Mouse (Mus musculus): Measurements from ENCODE around the gene Lrrc8c.
A peak's percentile ranks its signal among the peaks of the same experiment; 100 is the strongest.

The Lrrc8c gene

DNA sequence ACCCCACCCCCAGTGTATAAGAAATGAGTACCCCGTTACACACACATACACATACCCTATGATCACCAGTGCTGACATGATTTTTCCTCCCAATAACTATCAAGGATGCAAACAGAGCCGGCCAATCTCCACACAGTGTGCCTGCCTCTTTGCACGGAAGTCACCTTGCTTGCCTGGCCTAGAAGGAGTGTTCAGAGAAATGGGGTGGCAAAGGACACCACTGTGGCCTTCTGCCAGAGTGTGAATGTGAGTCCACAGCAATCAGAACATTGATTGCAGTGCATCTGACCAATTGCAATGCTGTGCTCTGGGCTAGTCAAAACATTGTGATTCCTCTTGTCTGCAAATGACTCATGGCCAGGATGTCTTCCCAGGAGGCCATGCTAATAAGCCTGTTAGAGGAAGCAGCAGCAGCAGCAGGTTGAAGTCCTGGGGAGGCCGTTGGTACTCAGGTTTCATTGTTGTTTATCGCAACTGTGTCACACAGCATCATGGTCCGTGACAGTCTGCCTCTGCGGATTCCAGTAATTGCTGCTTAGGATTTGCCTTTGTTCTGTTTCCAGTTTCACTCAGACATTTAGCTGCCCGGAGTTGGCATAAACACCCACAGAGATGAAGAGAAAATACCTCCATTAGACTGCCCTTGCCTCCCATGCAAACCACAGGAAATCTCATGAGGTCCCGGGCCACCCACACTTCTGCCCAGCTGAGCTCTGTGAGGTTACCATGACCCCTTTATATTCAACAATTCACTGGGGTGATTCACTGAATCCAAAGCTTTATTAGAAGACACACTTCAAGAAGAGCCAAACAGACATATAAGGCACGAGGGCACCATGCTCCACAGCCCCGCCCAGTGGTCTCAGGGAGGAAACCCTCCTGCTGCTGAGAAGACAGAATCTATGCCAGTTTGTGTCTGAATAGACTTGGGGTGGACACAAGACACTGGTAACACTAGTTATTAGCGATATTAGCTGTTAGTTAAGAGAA lies 18.8 kb upstream of the Lrrc8c start:
- no peak for DNase-seq (ENCODE audit: low read depth in 1 of 2, low spot score in 2 of 2)

DNA sequence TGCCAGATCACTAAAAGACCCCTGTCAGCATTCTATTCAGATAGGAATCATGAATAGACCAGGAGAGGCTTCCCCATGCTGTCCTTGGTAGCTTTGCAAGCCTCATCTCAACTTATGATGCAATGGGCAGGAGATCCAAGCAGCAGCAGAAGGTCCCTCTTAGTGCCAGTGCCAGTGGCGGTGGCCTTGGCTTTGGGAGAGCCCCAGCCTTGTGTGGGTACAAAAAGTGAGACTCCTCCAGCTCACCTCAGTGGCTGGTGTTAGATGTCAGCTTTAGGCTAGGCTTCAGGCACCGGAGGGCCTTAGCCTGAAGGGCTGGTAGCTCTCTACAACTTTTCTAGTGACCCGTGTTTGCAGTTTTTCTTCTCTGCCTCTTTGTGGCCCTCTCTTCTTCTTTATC lies 18.1 kb upstream of the Lrrc8c start:
- DNase-seq (ENCODE audit: low read depth in 1 of 2, low spot score in 2 of 2): no peak

DNA sequence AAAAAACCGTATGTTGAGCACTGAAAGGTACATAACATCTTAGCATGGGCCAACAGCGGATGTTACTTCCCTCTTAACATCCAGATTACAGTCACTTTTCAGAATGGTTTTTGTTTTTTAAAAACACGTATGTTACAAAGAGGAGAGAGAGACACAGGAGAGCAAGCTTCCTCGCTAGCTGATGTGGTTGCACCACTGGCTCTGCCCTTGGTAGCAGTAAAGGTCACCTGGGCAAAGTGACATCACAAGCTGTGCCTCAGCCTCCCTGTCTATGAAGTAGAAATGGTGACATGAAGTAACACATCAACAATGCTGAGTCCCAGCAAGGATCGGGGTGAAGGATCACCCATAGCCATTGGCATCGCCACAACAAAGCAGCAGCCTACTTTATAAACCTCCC lies 10.4 kb upstream of the Lrrc8c start:
- DNase-seq (ENCODE audit: low read depth in 1 of 2, low spot score in 2 of 2): no peak

DNA sequence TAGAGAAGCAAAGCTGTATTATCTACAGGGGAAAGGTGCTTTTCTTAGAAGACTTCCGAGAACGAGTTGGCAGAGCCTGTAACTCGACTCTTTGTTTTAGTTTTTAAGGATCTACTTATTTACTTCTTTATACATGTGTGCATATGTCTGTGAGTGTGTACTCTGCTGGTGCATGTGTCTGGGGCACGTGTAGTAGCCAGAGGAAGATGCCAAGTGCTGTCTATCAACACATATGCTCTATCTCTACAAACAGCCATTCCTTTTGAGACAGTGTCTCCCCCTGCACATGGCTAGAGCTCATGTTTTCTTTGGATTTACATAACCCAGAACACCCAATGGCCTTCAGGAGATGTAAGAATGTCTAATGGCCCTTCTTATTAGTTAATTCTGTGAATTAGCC lies 6.9 kb upstream of the Lrrc8c start:
- no peak for DNase-seq (ENCODE audit: low read depth in 1 of 2, low spot score in 2 of 2)

DNA sequence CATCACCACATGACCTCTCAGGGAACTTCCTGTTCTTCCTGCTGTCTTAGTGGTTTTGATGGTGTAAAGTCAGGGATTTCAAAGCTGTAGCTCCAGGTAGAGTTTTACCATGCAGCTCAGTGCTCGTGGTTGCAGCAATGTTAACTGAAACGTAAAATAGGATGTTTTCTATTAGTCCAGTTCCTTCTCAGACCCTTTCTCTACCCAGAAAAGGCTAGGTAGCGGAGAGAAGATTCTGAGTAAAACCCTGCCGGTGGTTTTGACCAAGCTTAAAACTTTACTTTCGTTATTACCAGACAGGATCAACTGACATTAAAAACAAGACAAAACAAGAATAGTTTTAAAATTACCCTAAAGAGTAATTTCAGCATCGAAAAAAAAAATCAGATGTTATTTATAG lies 3.7 kb upstream of the Lrrc8c start:
- no peak for DNase-seq (ENCODE audit: low read depth in 1 of 2, low spot score in 2 of 2)

DNA sequence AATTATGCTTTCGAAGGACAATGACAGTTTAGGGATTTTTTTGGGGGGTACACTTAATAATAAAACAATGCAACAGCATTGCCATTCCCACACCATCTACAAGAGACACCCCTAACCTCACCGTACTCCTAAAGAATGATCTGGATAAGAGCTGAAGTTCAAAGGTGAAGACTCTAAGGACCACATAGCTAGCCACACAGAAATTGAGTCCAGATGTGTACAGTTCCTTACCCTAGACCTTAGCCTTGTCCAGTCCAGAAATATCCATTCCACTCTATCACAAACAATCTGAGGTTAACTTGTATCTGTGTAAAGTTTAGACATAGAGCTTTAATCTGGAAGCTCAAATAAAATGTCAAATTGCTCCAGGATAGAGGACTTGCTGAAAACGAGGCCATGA lies 2.9 kb upstream of the Lrrc8c start:
- no peak for DNase-seq (ENCODE audit: low read depth in 1 of 2, low spot score in 2 of 2)

DNA sequence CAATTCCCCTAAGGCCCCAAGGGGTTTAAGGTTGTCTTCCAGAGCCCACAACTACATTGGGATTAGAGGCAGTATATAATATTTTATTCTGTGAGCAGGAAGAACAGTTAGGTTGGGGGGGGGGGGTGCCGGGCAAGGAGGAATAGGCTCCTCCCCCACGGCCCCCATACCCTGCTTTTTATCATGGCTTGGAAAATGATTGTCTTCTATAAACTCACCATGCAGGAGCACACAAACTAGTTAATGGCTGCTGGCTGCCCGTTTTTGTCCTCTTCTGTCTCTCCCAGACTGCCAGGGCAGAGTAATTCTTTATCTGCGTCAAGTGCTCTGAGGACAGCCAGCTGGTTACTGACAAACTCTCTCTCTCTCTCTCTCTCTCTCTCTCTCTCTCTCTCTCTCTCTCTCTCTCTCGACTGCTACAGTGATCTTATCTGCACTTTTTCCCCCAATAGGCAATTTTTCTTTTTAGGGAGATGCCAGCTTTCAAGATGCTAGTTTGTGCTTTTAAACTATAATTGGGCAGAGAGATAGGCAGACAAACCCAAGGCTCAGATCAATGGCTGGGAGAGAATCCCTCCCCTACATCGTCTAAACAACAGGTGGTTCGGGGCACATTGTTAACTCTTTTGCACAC lies 1.1 kb upstream of the Lrrc8c start:
- DNase-seq (ENCODE audit: low read depth in 1 of 2, low spot score in 2 of 2): no peak

DNA sequence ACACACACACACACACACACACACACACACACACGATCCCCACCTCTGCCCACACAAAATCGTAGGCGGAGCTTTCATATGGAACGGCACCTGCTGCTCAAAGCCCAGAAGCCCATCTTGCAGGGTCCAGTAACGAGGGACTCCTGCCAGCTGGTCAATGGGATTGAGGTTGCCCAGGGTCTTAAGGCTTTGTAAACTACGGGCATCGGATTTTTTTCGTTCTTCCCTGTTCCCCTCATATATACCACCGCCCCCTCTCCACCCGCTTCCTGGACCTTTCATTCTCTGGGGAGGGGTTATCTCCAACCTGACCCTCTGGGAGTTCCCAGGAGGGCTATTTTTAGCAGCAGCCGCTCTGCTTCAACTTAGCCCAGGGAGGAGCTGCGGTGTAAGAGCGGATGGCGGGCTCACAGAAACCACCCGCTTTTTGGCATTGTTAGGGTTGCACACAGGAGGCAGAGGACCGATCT lies 527 bp upstream of the Lrrc8c start:
- DNase-seq (ENCODE audit: low read depth in 1 of 2, low spot score in 2 of 2): peak in 1 of 2 experiments; percentile 28

DNA sequence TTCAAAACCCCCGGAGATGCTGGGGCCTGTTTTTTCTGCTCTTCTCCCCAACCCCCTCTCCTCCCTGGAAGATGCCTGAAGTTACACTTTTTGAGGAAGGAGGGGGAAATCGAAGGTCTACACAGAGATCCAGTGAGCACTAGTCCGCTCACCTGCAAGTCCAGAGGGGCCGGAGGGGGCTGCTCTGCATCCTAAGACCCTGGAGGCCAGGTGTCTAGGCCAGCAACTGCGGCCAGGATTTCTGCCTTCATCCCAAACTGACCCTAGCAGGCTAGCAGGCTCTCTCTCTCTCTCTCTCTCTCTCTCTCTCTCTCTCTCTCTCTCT lies 750 bp downstream of the Lrrc8c start:
- no peak for DNase-seq (ENCODE audit: low read depth in 1 of 2, low spot score in 2 of 2)

DNA sequence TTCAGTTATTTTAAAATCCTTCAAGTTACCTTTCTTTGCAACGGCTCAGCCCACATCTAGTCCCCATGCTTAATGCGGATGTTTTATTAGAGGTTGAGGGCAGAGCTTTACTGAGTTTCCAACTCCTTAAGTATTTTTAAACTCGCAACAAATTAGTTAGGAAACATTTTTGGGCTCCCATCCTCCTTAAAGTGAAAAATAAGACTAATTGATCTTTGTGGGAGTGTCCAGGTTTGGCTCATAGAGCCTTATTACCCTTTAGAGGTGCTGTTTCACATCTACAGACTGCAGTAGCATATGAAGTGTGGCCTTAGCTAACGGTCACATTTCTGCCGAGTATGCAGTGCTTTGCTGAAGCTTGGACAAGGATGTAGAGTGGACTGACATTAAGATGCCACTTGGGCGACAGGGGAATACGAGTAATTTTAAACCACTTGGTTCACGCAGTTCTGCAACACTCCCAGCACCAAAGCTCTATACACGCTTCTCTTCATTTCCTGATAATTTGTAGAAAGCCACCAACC lies 1.3 kb downstream of the Lrrc8c start:
- no peak for DNase-seq (ENCODE audit: low read depth in 1 of 2, low spot score in 2 of 2)

DNA sequence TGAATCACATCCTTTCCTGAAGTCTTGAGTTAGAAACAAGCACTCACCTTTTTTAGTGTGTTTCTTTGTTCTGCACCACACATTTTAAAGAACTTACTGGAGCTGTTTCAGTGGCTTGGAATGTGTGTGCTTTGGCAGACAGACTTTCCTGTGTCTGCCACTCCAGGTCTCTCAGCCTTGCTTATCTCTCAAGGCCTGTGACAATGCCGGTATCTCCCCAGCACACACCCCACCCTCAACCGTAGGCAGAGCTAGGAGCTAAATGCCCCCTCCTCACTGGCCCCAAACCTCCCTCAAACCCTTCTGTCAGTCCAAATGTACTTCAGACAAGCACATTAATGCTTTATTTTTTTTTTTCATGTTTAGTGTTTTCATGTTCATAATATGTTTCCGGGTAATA lies 4.3 kb downstream of the Lrrc8c start:
- no peak for DNase-seq (ENCODE audit: low read depth in 1 of 2, low spot score in 2 of 2)

DNA sequence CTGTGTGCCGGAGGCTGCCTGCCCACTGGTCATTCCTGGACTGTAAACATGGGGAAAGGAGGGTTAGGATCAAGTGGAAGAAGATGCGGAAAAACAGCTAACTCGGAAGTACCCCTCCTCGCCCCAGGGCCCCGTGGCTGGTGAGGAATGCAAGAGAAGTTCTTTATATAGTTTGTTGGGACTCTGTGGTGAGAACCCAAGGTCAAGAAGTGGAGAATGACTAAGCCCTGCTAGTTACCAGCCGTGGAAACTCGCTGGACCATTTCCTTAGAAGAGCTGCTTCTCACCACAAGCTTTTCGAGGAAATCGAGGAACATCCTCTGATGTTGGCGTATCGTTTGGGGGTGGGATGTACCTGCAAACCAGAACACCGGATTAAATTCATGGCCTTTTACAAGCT lies 5.8 kb downstream of the Lrrc8c start:
- no peak for DNase-seq (ENCODE audit: low read depth in 1 of 2, low spot score in 2 of 2)

DNA sequence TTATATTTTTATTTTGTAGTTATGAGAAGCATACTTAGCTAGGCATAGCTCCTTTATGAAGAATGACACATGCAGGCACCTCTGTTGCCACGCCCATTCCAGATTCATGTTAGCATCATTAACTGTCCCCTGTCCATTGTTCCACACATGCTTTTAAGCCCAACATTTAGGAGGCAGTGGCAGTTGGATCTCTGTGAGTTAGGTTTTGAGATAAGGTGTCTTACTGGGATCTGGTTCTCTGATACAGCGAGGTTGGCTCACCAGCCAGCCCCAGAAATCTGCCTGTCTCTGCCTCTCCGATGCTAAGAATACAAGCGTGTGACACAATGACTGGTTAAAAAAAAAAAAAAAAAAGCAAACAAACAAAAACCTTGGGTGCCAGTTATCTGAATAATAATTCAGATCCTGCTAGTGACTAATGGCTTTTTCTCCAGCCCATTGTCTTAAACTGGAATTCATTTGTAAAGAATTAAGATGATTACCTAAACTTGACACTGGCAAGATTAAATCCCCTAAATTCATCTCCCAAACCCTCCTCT lies 7.0 kb downstream of the Lrrc8c start:
- DNase-seq (ENCODE audit: low read depth in 1 of 2, low spot score in 2 of 2): no peak

DNA sequence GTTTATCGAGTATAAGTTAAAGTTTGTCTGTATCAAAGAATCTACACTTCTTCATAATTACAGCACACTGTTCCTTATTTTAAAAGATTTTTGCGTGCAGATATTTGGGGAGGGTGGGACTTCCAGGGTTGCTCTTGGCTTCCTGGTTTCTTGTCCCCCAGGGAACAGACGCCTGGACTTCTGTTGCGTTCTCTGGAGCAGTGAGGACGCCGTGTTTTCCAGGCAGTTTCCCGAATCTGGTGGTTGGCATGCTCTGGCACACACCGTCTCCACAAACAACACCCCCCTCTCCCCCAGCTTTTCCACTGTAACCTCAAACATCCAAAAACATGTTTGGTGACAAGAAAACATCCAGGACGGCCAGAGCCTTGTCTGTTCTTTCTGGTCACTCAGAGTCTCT lies 7.6 kb downstream of the Lrrc8c start:
- no peak for DNase-seq (ENCODE audit: low read depth in 1 of 2, low spot score in 2 of 2)

DNA sequence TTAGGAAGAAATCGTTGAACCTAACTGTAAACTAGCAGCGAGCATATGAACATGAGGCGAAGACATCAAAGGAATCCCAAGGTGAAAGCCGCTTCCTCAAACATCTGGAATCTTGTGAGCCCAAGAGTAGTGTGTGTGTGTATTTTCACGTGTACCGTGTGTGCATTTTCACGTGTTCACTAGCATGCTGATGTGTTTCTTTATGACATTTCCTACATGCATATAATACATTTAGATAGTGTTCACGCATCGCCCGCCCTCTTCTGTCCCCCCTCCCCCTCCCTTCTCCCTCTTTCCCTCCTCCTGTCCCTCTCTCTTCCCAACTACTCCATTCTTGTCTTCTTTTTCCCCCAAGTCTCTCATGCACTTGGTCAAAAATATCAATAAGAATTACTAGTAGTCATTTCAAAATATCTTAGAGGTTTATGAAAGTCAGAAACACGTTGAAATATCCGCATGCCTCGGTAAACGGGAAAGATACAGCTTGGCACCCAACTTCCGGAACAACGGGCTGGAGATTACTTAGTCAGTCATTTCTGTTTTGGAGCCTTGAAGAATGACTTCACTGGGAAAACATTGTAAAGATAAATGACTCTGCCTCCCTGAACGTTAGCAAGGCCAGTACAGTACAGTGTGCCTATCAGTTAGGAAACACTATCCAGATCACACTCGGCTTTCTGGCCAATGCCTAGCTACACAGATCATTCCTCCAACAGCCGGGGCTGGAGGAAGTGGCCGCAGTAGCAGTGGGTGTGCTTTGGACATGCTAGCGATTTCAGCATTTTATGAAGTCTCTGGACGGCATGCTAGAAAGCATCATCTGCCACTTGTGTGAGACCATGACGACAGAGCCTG lies 8.5 kb downstream of the Lrrc8c start:
- no peak for DNase-seq (ENCODE audit: low read depth in 1 of 2, low spot score in 2 of 2)

DNA sequence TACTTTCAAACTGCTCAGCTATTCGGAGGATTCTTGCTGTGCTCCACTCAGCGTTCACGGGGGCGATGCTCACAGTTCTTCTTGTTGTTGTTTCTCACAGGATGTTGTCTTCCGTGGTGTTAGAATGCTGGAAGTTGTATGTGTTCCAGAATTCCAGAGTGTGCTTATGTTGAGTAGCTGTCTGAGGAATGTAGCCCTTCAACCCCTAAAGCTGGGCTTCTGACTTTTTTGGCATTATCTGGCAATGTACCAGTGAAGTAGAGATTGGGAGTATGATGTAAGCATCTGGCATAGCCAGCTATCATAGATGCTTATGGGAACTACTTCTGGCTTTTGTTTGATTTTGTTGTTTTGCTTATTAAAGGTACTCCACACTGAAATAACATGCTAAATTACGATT lies 11.4 kb downstream of the Lrrc8c start:
- DNase-seq (ENCODE audit: low read depth in 1 of 2, low spot score in 2 of 2): no peak

DNA sequence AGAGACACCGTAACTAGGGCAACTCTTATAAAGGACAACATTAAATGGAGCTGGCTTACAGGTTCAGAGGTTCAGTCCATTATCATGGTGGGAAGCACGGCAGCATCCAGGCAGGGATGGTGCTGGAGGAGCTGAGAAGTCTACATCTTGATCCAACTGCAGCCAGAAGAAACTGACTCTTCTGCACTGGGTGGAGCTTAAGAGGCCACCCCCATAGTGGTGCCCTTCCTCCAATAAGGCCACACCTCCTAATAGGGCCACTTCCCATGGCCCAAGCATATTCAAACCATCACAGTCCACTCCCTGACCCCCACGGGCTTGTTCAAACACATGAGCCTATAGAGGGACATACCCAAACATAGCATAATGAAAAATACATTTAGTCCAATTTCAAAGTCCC lies 16.0 kb downstream of the Lrrc8c start:
- DNase-seq (ENCODE audit: low read depth in 1 of 2, low spot score in 2 of 2): no peak

DNA sequence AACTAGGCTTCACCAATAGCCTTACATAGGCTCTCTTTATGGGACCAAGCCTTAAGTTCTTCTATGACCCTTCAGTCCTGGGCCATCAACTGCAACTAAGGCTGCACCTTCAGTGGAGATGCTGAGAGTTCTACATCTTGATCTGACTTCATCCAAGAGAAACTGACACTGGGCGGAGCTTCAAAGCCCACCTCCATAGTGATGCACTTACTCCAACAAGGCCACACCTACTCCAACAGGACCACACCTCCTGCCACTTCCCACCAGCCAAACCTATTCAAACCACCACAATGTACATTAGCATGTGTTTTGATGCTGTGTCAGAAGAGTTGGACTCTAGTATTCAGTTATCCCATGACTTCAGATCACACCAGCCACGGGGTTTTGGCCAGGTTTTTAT lies 17.0 kb downstream of the Lrrc8c start:
- DNase-seq (ENCODE audit: low read depth in 1 of 2, low spot score in 2 of 2): no peak

DNA sequence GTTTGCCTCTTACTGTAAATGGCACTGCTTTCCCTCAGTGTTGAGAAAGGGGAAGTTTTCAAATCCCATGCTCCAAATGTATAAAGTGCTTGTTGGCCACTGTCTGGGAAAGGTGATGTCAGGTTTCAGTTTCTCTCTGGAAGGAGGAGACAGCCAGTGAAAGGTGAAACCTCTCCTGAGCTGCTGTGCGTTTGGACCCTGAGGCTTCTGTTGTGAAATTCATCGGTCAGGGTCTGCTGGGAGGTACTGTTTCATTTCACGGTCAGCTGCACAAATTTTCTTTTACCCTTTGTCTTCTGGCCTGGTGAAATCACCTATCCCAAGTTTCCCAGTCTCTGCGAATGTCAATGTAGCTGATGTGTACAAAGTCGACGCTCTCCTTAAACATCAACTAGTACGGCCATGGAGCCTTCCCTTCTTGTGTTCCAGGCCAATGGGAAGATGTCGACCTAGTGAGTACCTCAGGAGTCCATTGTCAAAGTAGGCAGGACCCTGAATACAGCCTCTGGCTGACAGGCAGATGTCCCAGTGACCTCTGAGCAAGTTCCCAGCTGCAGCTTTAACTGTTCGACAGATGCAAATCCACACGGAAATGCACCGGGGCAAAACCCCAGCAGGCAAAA lies 18.0 kb downstream of the Lrrc8c start:
- DNase-seq (ENCODE audit: low read depth in 1 of 2, low spot score in 2 of 2): no peak

DNA sequence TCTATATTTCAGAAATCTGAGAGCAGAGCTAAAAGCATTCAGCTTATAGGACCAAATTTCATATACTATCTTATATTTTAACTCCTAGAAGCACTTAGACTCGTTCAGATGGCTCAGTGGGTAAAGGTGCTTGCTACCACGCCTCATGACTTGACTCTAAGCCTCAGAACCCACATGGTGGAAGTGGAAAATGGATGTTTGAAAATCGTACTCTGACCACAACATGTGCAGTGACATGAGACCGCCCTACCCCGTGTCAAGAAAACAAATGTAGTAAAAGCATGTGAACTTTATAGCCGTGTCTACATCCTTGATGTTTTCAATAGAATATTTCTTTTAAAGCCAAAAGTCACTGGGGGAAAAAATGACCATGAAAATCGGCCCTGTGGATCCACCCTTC lies 21.9 kb downstream of the Lrrc8c start:
- DNase-seq (ENCODE audit: low read depth in 1 of 2, low spot score in 2 of 2): no peak

DNA sequence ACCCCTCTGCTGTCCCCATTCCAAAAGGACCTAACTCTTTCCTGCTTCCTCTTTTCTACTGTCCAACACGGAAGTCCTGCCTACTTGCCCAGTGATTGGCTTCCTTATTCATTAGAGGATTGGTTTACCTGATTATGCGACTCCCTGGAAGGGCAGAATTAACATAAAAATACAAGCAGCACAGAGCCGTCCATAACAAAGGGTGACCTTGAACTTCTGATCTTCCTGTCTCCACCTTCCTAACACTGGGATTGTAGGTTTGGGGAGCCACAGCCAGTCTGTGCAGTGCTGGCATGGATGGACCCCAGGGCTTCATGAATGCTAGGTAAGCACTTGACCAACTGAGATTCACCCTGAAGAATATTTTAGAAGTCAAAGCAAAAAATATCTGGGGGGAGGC lies 25.9 kb downstream of the Lrrc8c start:
- DNase-seq (ENCODE audit: low read depth in 1 of 2, low spot score in 2 of 2): no peak
